Mouse (Mus musculus): ENCODE measurements at regions not wholly inside any gene's neighbourhood (a gene's known extent, or its start where the extent isn't known, plus 50 kb on each side); places are given as distances from the start of the nearest gene placed in this dataset.

DNA sequence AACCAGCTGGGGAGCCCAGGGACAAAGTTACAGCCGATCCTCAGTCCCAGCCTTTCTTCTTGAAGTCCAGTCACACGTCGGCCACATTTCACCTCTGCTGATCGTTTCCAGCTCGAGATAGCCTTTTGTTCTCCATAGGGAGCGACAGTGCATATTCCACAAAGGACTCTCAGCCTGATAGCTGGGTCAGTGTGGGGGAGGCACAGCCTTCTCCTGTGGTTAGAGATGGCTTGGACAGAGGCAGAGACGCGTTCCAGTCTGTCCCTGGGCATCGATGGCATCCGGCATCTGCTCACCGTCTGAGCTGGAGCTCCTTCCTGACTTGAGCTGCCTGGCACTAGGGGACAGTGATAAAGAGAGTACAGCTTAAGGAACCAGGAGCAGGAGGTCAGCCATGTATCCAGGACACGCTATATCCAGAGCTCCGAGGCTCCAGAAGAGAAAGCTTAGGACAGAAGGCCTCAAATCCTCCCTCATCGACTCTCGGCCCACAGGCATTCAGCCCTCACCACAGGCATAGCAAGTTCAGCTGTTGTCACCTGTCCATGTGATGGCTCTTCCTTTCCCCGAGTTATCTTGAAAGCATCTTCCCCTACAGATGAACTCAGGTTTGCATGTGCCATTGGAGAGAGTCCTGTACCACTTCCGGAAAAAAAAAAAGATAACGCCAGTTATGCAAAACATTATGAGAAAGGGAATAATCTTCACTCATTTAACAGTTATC, 160.0 kb downstream of the Qrsl1 start:
- H3K9me3 ChIP-seq (replicated peaks; ENCODE audit: control insufficient read depth, low read length) = no peaks in the 10 kb centered on the region
- H3K4me2 ChIP-seq (ENCODE audit: low read depth, low read length) = no peak overlapping the region
- H3K4me3 ChIP-seq (ENCODE audit: low read depth, low read length) = no peak overlapping the region
- H3K4me1 ChIP-seq (ENCODE audit: control insufficient read depth, insufficient read depth) = peaks cover 21% of the 10 kb centered on the region
- DNase-seq (ENCODE audit: low spot score) (no peak), ATAC-seq (ENCODE audit: insufficient read depth, low read depth) (no peak)
- H3K27ac ChIP-seq (ENCODE audit: low read depth) = peak overlapping the region; percentile 66; the same call in 1 of the 2 replicates
- no peaks in the 10 kb centered on the region for H3K27me3 ChIP-seq (ENCODE audit: control insufficient read depth, insufficient read depth, low read length)
- TF ChIP-seq EP300 (IDR thresholded peaks at IDR 0.05; ENCODE audit: low read depth) = no peak
- TF ChIP-seq CTCF (IDR thresholded peaks at IDR 0.05; ENCODE audit: low read depth) = no peak
- H3K36me3 ChIP-seq (replicated peaks; ENCODE audit: control insufficient read depth, insufficient read depth, low read length) = no peaks in the 10 kb centered on the region
- no peak overlapping the region for H3K9ac ChIP-seq (replicated peaks; ENCODE audit: low read depth, low read length)
- WGBS = 38% methylated on average over 18 of the region's 18 CpGs

- H3K27ac ChIP-seq (ENCODE audit: low read depth) = no peak overlapping the region
- DNase-seq (ENCODE audit: low spot score) (no peak), ATAC-seq (ENCODE audit: insufficient read depth, low read depth) (no peak)
- no peaks in the 10 kb centered on the region for H3K27me3 ChIP-seq (ENCODE audit: control insufficient read depth, insufficient read depth, low read length)
- 0 out of 2 replicates have a peak overlapping the region, but pooled peaks have one; percentile 5 for H3K4me3 ChIP-seq (ENCODE audit: low read depth, low read length)
- H3K4me2 ChIP-seq (ENCODE audit: low read depth, low read length) = peak overlapping the region; percentile 31; the same call in 1 of the 2 replicates
- no peaks in the 10 kb centered on the region for H3K36me3 ChIP-seq (replicated peaks; ENCODE audit: control insufficient read depth, insufficient read depth, low read length)
- no peak overlapping the region for H3K9ac ChIP-seq (replicated peaks; ENCODE audit: low read depth, low read length)
- WGBS = 29% methylated on average over 15 of the region's 15 CpGs
- TF ChIP-seq CTCF (IDR thresholded peaks at IDR 0.05; ENCODE audit: low read depth) (no peak), EP300 (IDR thresholded peaks at IDR 0.05; ENCODE audit: low read depth) (no peak)
- H3K9me3 ChIP-seq (replicated peaks; ENCODE audit: control insufficient read depth, low read length) = no peaks in the 10 kb centered on the region
- H3K4me1 ChIP-seq (ENCODE audit: control insufficient read depth, insufficient read depth) = peaks cover 21% of the 10 kb centered on the region
Observed at GRCm38 (mm10) chr10:43742085-43743054, 159.2 kb downstream of the Qrsl1 start.

DNA sequence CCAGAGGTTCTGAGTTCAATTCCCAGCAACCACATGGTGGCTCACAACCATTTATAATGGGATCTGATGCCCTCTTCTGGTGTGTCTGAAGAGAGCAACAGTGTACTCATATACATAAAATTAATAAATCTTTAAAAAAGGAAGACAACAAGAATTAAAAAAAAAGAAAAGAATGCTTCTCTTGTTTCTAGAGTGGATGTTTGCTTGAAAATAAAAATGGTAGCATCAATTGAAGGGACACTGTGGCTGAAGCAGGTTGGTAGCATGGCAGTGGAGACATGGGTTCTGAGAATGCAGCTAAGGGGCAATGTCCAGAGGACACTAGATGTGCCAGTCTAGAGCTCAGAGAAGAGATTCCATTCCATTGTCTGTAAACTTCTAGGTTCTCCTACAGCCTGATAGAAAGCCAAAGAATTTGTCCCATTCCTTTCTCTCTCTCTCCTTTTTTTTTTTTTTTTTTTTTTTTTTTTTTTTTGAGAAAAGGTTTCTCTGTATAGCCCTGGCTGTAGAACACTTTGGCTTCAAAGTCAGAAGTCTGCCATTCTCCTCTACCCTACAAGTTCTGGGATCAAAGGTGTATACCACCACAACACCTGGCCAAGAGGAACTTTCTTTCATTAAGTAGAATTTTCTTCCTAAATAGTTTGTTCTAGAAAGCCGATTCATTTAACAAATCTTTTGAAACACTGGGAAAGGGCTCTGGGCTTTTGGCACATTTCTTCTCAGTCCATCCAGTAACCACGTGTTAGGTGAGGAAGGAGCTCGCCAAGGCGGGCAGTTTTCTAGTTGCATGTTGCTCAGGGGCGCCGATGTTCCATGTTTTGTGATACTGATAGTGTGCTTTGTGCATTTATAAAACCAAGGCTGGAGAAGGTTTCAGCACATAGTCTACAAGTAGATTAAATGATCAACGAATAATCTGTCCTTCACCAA, 158.1 kb downstream of the Qrsl1 start:
- TF ChIP-seq CTCF (IDR thresholded peaks at IDR 0.05; ENCODE audit: low read depth) = no peak
- Histone ChIP-seq H3K4me2 (ENCODE audit: low read depth, low read length) (no peak overlapping the region), H3K9me3 (replicated peaks; ENCODE audit: control insufficient read depth, low read length) (no peaks in the 10 kb centered on the region), H3K36me3 (replicated peaks; ENCODE audit: control insufficient read depth, insufficient read depth, low read length) (no peaks in the 10 kb centered on the region), H3K27me3 (ENCODE audit: control insufficient read depth, insufficient read depth, low read length) (no peaks in the 10 kb centered on the region), H3K9ac (replicated peaks; ENCODE audit: low read depth, low read length) (no peak overlapping the region), H3K27ac (ENCODE audit: low read depth) (no peak overlapping the region), H3K4me1 (ENCODE audit: control insufficient read depth, insufficient read depth) (peaks cover 21% of the 10 kb centered on the region), H3K4me3 (ENCODE audit: low read depth, low read length) (no peak overlapping the region)
- ATAC-seq (ENCODE audit: insufficient read depth, low read depth) (no peak), DNase-seq (ENCODE audit: low spot score) (no peak)
- WGBS = 88% methylated on average over 7 of the region's 7 CpGs

- H3K9ac ChIP-seq (replicated peaks; ENCODE audit: low read depth, low read length) = no peak overlapping the region
- H3K4me2 ChIP-seq (ENCODE audit: low read depth, low read length) = no peak overlapping the region
- TF ChIP-seq CTCF (IDR thresholded peaks at IDR 0.05; ENCODE audit: low read depth) (no peak), EP300 (IDR thresholded peaks at IDR 0.05; ENCODE audit: low read depth) (no peak)
- peaks cover 10% of the 10 kb centered on the region; the same call in 1 of the 2 replicates for H3K4me1 ChIP-seq (ENCODE audit: control insufficient read depth, insufficient read depth)
- ATAC-seq (ENCODE audit: insufficient read depth, low read depth) (no peak), DNase-seq (ENCODE audit: low spot score) (no peak)
- no peaks in the 10 kb centered on the region for H3K36me3 ChIP-seq (replicated peaks; ENCODE audit: control insufficient read depth, insufficient read depth, low read length)
- no peak overlapping the region for H3K4me3 ChIP-seq (ENCODE audit: low read depth, low read length)
- WGBS = 51% methylated on average over 8 of the region's 8 CpGs
- no peaks in the 10 kb centered on the region for H3K27me3 ChIP-seq (ENCODE audit: control insufficient read depth, insufficient read depth, low read length)
- H3K27ac ChIP-seq (ENCODE audit: low read depth) = no peak overlapping the region
- H3K9me3 ChIP-seq (replicated peaks; ENCODE audit: control insufficient read depth, low read length) = no peaks in the 10 kb centered on the region
Observed at GRCm38 (mm10) chr10:43745931-43746630, 155.5 kb downstream of the Qrsl1 start.
